Mouse (Mus musculus): ENCODE data around the gene Ccdc117.
"Not testable (repeated sequence)": the region's sequence is repeated elsewhere in the genome, so short reads cannot be mapped to it uniquely, and the experiment has no call there.

Ccdc117 gene

GRCm38 (mm10) chr11:5530717-5531116 is 11.3 kb downstream of the Ccdc117 start:
- DNase-seq (ENCODE audit: low spot score in 2 of 2): no peak

GRCm38 (mm10) chr11:5530172-5530571 is 11.8 kb downstream of the Ccdc117 start:
- no peak for DNase-seq (ENCODE audit: low spot score in 2 of 2)

- DNase-seq (ENCODE audit: low spot score in 2 of 2): no peak
These were observed 13.1 kb downstream of the Ccdc117 start for GRCm38 (mm10) chr11:5528841-5529240.

- DNase-seq (ENCODE audit: low spot score in 2 of 2): no peak
These were observed 14.0 kb downstream of the Ccdc117 start for GRCm38 (mm10) chr11:5527865-5528523.

- no peak for DNase-seq (ENCODE audit: low spot score in 2 of 2)
These were observed 15.2 kb downstream of the Ccdc117 start for GRCm38 (mm10) chr11:5526573-5527439.

- DNase-seq (ENCODE audit: low spot score in 2 of 2): no peak
These were observed 16.6 kb downstream of the Ccdc117 start for GRCm38 (mm10) chr11:5525418-5525817.

GRCm38 (mm10) chr11:5522798-5523415 is 19.1 kb downstream of the Ccdc117 start:
- no peak for DNase-seq (ENCODE audit: low spot score in 2 of 2)

GRCm38 (mm10) chr11:5521516-5522291 is 20.3 kb downstream of the Ccdc117 start:
- peak; percentile 76 to 79 for DNase-seq (ENCODE audit: low spot score in 2 of 2)

GRCm38 (mm10) chr11:5521266-5521515 is 20.8 kb downstream of the Ccdc117 start:
- DNase-seq (ENCODE audit: low spot score in 2 of 2): no peak

GRCm38 (mm10) chr11:5520412-5521265 is 21.3 kb downstream of the Ccdc117 start, which contains the start of gene Xbp1:
TSS of gene Xbp1 (plus strand) at chr11:5520659.
- DNase-seq (ENCODE audit: low spot score in 2 of 2): peak; percentile 97 to 99

GRCm38 (mm10) chr11:5519681-5520080 is 22.3 kb downstream of the Ccdc117 start:
- DNase-seq (ENCODE audit: low spot score in 2 of 2): no peak

GRCm38 (mm10) chr11:5517346-5517745 is 24.6 kb downstream of the Ccdc117 start:
- DNase-seq (ENCODE audit: low spot score in 2 of 2): no peak

- no peak for DNase-seq (ENCODE audit: low spot score in 2 of 2)
These were observed 25.4 kb downstream of the Ccdc117 start for GRCm38 (mm10) chr11:5516617-5517016.

- no peak for DNase-seq (ENCODE audit: low spot score in 2 of 2)
These were observed 25.8 kb downstream of the Ccdc117 start for GRCm38 (mm10) chr11:5516151-5516550.

GRCm38 (mm10) chr11:5515655-5516054 is 26.3 kb downstream of the Ccdc117 start:
- DNase-seq (ENCODE audit: low spot score in 2 of 2): no peak

GRCm38 (mm10) chr11:5515196-5515595 is 26.8 kb downstream of the Ccdc117 start:
- no peak for DNase-seq (ENCODE audit: low spot score in 2 of 2)

- DNase-seq (ENCODE audit: low spot score in 2 of 2): no peak
These were observed 27.9 kb downstream of the Ccdc117 start for GRCm38 (mm10) chr11:5514091-5514490.

- no peak for DNase-seq (ENCODE audit: low spot score in 2 of 2)
These were observed 29.0 kb downstream of the Ccdc117 start for GRCm38 (mm10) chr11:5512961-5513360.

GRCm38 (mm10) chr11:5512099-5512725 is 29.8 kb downstream of the Ccdc117 start:
- no peak for DNase-seq (ENCODE audit: low spot score in 2 of 2)

GRCm38 (mm10) chr11:5510686-5511085 is 31.3 kb downstream of the Ccdc117 start:
- not testable (repeated sequence) for DNase-seq (ENCODE audit: low spot score in 2 of 2)

GRCm38 (mm10) chr11:5510099-5510391 is 31.9 kb downstream of the Ccdc117 start:
- no peak for DNase-seq (ENCODE audit: low spot score in 2 of 2)
